Mouse (Mus musculus) 3134 (cell line): Measurements from ENCODE around the gene Slc17a9.
"Not testable (repeated sequence)": the region's sequence is repeated elsewhere in the genome, so short reads cannot be mapped to it uniquely, and the experiment has no call there.

ENCODE experiments used
- DNase-seq: peaks from one replicate; pipeline ENCODE4 v3.0.0-alpha.2; 2011; ENCODE audit warnings: low spot score; ENCODE audit not compliant: insufficient read length; ENCODE audit errors: extremely low read depth

The Slc17a9 gene

DNA sequence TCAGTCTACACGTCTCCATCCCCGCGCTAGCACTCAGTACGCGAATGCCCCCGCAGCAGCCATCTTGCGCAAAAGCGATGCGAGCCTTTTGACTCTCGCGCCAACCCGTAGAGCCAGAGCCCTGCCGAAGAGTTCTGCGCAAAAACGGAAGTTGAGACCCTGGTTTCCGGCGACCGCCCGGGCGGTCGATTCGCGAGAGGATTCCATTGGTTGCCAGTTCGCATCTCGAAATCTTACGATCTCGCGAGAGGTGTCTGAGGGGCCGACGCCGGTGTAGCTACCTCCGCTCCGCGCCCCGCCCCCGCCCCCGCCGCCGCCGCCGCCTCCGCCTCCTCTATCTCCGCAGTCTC is 15.2 kb upstream of the Slc17a9 start, which contains the start of the genes Dido1 and Gid8:
Gene Dido1, minus strand, starts transcription at position 77 of the 350 bp plus-strand sequence.
Gene Gid8, plus strand, starts transcription at position 195 of the 350 bp plus-strand sequence.
- peak; percentile 94 for DNase-seq

DNA sequence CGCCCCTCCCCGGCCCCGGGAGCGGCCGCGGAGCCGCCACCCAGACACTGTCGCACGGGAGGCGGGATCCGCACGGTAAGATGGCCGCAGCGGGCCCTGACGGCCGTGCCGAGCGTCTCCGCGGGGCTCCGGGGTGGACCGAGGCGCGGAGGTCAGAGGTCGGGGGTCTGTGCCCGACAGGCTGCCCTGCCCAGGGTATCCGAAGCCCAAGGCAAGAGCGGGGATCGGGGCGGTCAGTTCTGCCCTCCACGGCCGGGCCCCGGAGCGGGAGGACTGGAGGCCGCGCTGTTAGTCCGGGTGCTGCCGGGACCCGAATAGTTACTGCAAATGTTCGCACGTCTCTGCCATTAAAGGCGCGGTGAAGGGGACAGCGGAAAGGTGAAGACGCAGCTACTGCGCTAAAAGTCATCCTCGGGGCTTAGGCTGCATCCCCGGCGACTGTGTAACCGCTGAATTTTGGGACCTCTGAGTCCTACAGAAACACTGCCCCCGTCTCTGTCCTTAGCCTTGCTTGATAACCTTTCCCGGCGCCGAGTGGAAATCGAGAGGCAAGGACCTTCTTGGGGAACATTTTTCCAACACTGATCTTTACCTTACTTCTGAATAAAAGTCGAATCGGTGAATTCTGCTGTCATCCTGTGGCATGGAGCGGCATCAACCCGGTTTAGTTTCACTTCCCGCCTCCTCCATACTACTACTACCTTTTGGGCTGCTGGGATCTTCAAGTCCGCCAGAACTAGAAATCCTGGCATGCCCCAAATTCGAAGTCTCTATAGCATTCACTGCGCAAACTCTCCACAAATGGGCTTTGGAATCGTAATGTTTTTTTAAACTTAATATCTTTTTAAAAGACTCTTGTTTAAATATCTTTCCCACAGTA is 14.5 kb upstream of the Slc17a9 start:
- DNase-seq: peak; percentile 61

DNA sequence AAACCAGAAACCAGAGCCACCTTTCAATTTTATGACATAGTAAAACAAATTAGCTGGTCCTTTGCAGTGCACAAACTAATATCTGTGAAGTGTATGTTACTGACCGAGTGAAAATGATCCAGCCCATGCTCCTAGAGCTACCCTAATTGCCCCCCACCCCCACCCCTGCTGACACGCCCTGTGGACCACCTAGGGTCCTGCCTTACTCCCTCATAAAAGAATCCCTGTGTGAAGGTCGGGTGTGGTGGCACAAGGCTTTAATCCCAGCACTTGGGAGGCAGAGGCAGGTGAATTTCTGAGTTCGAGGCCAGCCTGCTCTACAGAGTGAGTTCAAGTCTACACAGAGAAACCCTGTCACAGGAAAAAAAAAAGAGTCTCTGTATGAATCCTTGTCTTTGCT is 13.5 kb upstream of the Slc17a9 start:
- DNase-seq: no peak

DNA sequence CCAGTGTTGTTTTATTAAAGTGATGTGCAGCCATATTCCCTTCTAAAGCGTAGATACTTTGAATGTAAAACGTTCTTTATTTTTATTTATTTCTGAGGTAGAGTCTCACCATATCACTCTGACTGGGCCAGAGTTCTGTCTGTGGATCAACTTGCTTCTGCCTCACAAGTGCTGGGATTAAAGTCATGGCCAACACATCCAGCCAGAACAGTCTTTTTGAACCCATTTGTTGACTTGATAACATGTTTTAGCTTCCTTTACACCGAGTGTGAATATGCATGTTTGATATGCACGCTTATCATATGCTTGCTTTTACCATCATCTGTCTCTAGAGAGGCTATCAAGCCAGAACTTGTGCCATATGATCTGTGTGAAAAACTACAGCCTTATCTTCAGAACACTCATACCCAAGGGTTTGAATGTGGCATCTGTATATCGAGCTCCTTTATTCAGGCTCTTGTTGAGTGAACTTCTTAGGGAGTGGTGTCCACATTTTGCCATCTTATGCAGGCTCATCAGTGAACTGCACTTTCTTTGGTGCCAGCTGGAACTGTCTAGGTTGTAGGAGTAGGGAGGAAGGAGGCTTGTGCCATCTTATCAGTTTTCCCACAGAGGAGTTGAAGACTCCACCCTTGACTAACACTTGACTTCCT is 12.9 kb upstream of the Slc17a9 start:
- no peak for DNase-seq

DNA sequence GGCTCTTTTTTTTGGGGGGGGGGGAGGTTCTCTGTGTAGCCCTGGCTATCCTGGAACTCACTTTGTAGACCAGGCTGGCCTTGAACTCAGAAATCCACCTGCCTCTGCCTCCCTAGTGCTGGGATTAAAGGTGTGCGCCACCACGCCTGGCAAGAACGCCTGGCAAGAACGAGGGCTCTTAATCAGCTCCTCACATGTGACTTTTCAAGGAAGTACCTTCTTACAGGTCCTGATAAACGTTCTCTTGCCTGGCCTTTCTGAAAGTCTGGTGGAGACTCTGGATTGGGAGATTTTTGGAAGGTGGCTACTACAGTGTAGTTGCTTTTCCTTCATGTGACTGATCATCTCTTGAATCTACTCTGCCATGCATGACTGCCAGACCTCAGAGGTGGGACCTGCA is 2.3 kb upstream of the Slc17a9 start:
- not testable (repeated sequence) for DNase-seq

DNA sequence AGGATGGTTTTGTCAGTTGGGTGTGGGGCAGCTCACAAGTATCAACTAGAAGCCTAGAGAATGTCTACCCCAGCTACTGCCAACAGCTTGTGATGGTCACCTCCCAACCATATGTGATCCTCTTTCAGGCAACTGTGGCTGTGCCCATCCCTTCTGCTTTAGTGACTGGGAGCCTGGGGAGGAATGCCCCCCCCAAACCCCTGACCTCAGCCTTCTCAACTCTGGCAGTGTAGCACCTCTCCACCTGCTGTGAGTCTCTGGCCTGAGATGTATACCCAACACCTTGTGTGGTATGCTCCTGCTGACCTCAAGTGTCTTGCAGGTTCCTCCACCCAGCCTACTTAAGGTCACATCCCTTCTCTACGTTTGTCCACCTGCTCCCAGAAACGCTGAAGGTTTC is 1.2 kb upstream of the Slc17a9 start:
- no peak for DNase-seq

DNA sequence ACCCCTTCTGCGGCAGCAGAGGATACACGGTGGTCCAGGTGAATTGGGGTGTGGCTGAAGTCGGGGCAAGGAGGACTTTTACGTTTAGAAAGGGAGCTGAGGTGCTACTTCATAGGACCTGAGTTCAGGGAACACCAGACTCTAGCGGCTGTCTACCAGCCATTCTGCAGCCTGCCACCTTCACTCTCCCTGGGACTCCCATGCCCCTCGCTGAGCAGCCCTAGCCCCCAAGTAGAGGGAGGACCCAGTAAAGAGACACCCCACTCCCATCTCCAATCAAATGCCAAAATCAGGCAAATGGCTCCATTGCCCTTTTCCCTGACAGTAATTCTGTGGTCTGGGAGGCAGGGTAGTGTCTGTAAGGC is 333 bp downstream of the Slc17a9 start:
- no peak for DNase-seq

DNA sequence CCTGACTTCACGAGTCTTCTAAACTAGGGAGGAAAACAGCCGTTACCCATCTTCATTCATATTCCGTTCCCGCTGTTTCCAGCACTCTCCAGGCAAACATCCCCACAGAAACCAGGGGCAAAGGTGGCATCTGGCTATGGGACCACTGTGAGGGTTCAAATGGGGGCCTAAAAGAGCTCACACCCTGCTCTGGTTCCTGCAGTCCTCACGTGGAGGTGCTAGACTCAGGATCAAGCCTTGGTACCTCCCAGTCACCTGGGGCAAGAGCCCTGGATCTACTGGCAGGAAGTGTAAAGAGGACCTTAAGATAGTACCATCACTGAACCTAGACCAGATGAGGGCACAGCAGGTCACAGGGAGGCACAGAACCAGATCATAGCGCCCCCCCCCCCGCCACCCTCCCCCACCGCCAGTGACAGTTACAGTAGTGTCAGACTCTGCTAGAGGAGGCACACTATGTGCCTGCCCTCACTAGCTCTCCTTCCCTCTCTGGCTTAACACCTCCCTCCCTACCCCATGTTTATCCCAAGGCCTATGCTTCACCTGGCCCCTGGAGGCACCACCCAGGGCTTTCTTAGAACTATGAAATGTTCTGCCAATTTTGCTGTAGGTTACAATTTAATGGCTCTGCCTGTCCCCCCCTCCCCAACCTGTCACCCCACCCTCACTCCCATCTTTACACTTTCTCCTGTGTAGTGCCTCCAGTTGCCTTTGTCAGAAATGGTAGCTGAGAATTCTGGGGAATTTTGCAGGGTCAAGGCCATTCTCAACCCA is 980 bp downstream of the Slc17a9 start:
- DNase-seq: no peak

DNA sequence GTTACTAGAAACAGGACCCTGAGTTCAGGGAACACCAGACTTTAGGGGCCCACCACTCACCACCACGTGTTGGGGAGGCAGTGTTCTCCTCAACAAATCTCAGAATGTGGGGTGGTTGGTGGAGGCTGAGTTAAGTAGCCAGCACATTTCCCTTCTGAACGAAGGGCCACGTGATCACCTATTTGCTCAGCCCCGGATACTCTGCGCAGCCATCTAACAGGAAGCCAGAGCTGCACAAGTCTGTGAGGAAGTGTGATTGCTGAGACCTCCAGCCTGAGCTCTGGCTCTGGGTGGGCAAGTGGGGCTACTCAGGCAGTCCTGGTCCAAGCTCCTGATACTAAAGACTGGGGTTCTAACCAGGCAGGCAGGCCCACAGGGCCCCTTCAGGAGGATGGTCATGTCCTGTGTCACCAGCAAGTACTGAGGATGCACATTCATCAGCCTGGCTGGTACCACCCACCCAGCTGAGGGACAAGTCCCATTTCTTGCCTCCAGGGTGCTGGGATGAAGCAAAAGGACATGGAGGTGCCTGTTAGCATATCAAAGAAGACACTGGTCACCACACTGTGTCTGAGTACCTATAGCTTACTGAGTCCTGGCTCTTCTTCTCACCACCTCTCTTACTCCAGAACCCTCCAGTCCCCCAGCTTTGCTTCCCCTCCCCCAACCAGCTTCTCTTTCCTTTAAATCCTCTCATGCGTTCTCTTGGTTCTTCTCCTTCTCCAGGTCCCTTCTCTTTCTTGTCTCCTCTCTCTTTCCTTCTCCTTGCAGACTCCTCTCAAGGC is 1.8 kb downstream of the Slc17a9 start:
- no peak for DNase-seq

DNA sequence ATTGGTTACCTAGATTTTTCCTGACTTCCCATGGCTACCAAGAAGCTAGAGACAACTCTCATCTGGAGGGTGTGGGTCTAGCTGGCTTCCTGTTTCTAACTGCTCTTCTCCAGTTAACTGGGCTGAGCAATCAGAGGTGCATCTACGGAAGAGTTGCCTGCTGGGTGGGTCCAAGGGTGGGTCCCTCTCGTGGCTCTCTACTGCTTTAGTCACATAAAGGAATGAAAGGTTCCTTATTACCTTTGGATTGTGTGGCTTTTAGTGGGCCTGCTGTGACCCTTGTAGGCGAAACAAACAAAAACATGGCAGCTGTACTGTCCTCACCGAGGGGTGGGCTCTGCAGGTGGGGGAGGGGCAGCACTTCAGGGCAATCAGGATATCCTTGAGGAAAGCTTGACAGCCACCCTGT is 2.6 kb downstream of the Slc17a9 start:
- DNase-seq: no peak

DNA sequence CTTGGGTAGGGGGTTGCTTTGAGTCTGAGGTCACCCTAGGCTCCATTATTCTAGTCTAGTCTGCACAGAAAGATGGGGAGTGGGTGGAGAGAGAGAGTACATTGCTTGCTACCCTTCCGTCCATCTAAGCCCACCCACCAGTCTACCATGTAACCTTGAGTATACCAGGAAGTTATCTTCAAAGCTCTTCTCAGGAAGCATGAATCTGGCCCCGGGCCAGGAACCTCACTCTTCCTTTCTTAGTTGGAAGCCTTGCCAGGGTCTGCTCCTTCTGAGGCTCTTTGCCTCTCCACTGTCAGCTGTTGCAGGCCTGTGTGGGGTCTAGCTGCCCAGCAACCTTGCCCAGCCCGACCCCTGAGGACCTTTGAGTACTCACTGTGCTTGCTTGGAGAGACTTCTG is 6.0 kb downstream of the Slc17a9 start:
- DNase-seq: no peak

DNA sequence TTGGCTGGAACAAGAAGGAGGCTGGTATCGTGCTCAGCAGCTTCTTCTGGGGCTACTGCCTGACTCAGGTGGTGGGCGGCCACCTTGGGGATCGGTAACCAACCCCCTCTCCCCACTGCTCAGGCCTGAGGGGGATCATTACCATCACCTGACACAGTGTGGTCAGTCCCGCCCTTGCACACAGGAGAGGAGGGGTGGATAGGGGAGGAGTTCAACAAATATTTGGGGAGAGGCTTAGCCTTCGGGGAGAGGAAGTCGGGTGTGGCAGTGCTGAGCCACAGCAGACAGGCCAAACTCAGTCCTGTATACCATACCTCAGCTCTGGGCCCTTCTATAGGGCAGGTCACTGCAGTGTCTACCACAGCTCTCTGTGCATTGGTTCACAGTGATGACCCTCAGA is 6.9 kb downstream of the Slc17a9 start:
- DNase-seq: peak; percentile 24

DNA sequence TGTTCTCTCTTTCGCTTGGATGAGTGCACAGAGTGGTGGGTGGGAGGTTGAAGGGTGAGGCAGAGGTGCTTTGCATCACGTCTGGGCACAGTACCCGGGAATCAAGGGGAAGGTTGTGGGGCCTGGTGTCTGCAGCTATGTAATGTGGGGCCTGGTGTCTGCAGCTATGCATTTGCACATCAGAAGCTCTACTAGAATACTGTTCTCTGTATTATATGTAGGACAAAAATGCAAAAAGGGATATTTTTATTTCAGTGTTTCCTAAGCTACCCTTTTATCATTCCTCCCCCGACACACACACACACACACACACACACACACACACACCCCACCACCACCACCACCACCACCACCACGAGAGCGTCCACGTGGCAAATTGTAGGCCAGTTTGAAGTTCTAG is 10.2 kb downstream of the Slc17a9 start:
- DNase-seq: no peak

DNA sequence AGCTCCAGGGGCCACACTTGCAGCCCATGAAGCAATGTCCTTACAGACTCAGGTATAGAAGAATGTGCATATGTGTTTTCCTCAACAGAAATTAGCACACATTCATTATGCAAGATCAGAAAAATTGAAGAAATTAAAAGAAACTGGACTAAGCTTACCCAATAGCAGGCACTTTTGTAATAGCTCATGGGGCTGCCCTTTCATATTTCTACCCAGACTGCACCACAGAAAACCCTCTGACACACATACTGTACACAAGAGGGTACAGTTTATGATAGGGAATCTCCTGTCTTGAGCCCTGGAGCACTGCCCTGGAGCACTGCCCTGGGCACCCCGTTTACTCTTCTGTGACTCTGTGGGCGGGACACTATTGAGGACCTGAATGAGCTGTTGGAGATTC is 12.9 kb downstream of the Slc17a9 start:
- DNase-seq: no peak

DNA sequence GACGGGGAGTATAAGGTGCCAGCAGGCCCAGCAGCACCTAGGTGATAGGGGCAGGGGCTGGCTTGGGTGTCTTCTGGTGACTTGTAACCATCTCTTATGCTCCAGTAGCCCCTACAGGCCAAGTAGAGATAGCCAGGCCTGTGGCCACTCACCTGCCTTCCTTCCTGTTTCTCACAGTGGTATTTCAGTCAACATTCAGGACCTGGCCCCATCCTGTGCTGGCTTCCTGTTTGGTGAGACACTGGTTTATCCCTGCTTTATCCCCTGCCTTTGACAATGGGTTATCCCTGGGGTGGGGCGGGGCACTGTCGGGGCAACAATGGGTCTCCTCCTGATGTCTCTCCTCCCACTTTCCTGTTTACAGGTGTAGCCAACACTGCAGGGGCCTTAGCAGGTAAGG is 15.3 kb downstream of the Slc17a9 start:
- DNase-seq: no peak

DNA sequence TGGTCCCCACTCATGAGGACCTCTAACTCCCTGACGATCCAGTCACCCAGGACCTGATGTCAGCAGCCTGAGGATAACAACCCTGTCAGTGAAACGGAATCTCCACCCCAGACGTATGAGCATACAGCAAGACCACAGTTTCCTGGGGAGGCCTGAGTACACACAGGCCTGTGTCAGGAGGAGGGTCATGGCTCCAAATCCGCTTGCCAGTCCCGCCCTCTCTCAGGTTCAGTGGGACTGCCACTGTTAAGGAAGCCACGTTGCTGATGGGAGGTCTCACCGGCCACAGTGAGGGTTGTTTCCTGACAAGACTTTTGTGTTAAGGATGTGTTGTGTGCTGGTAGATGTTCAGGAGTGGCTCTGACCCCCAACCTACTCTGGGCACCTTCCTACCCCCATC is 16.4 kb downstream of the Slc17a9 start:
- DNase-seq: no peak

DNA sequence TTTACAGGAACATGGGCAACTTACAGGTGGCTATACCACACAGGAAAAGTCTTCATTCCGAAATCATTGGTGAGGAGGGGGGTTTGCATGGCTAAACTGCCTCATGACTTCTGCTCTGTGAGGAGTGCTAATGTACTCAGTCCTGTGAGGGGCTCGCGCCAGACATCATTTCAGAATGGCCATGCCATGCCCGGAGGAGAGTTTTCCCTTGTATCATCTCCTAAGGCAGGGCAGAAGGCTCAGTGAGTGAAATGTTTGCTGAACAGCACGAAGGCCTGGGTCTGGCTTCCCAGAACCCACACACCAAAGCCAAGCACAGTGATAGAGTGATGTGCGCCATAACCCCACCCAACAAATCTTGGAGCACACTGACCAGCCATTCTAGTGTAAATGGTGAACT is 17.8 kb downstream of the Slc17a9 start:
- DNase-seq: no peak

DNA sequence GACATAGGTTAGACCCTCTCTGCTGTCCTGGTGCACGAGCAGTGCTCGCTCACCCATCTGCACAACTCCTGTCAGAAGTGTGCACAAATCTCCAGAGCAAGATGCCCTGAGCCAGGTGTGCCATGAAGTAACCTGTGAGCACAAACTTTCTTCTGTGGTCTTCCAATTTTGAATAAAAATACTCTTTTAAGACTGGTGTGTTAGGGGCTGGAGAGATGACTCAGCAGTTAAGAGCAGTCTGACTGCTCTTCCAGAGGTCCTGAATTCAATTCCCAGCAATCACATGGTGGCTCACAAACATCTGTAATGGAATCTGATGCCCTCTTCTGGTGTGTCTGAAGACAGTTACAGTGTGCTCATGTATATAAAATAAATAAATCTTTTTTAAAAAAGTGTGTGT is 18.3 kb downstream of the Slc17a9 start:
- no peak for DNase-seq

DNA sequence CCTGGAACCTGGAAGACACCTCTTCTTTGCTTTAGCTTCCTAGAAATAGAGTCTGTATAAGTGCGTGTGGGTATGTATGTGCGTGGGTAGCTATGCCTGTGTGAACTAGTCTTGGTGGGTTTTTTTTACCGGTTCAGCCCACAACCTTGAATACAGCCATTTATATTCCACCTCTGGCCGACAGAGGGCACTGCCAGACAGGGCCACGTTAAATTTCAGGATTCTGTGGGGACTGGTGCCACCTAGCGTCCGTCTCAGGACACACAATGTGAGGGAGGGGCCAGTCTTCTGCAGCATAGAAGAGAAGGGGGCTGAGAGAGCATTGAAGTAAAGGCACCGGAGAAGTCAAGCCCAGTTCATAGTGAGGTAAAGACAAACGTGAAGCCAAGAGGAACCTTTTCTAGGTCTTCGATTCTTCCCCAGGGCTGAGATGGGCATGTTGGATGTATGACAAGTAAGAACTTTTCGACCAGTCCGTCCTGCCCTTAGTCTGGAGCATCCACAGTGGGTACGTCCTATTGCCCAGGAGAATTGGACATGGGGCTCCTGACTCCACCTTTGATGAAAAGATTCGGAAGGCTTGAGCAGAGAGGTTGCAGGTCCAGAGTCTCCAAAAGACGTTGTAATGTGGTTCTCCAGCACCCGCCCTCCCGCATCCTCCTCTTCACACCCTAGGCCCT is 20.3 kb downstream of the Slc17a9 start:
- DNase-seq: peak; percentile 50

DNA sequence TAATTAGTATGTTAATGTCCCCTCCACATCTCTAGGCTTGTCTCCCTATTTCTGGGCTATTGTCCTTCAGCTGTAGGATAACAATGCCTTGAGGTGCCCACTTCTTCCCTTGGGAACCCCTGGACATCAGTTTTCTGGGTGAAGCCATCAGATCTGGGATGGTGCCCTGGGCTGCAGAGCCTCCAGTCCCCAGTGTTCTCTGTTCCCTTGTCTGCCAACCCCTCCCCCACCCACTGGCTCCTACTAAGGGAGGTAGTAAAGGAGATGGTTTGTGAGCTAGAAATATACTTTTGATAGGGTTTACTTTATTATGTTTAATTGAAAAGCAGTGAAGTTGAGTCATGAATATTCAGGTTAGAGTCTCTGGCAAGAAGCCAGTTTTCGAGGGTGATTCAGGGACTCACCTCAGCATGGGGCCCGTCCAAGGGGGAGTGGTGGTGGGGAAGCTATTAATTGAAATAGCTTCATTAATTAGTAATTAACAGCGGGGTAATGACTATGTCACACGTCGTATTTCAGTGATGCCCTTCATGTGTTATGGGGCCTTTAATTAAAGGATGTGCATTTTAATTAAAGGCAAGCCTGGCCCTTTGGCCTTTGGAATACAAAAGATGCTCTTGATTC is 21.6 kb downstream of the Slc17a9 start:
- no peak for DNase-seq
